Mouse (Mus musculus) myocyte (in vitro differentiated cells): ENCODE measurements around the gene Ring1. TPM values are rescaled to one million over a fixed set of nuclear protein-coding genes. Genes with fewer than 3 reads are reported as not detected.

ENCODE experiments used
- H3K27me3 ChIP-seq: one replicate; pipeline ENCODE4 v1.6.1; 2011; ENCODE audit not compliant: control insufficient read depth, insufficient read depth, insufficient read length
- H3K36me3 ChIP-seq: one replicate; pipeline ENCODE4 v1.6.1; 2011; ENCODE audit not compliant: control insufficient read depth, insufficient read depth
- H3K4me2 ChIP-seq: one replicate; pipeline ENCODE4 v1.6.1; 2011; ENCODE audit warnings: low read depth, control low read depth
- H3K4me3 ChIP-seq: one replicate; pipeline ENCODE4 v1.5.1; 2011; ENCODE audit warnings: mild to moderate bottlenecking, control low read depth, moderate library complexity
- H3K79me2 ChIP-seq: one replicate; pipeline ENCODE4 v1.6.1; 2011; ENCODE audit not compliant: control insufficient read depth, insufficient read depth
- H3ac ChIP-seq: one replicate; pipeline ENCODE4 v1.6.1; 2011; ENCODE audit not compliant: control insufficient read depth, insufficient read length
- CEBPB ChIP-seq: IDR thresholded peaks from 2 replicates; pipeline ENCODE4 v1.6.1; 2011; ENCODE audit warnings: mild to moderate bottlenecking, moderate library complexity; ENCODE audit not compliant: poor library complexity, insufficient read depth, severe bottlenecking
- E2F4 ChIP-seq: IDR thresholded peaks from one replicate; pipeline ENCODE4 v1.6.1; 2011; ENCODE audit warnings: mild to moderate bottlenecking, control low read depth, moderate library complexity; ENCODE audit not compliant: insufficient read depth
- MAX ChIP-seq: IDR thresholded peaks from one replicate; pipeline ENCODE4 v1.6.1; 2011; ENCODE audit warnings: low read depth, mild to moderate bottlenecking, control low read depth
- MYOD1 ChIP-seq, 3 experiments: IDR thresholded peaks; one replicate each; pipeline ENCODE4 v1.6.1; 2011; ENCODE audit warnings: control low read depth in 2 of 3, low read depth in 2 of 3, mild to moderate bottlenecking in 2 of 3, moderate library complexity in 1 of 3; ENCODE audit not compliant: insufficient read length in 2 of 3, control insufficient read depth in 1 of 3
- MYOG ChIP-seq, 3 experiments: IDR thresholded peaks; one replicate each; pipeline ENCODE4 v1.6.1; 2011; ENCODE audit warnings: control low read depth in 2 of 3, low read depth in 2 of 3, mild to moderate bottlenecking in 2 of 3; ENCODE audit not compliant: insufficient read length in 2 of 3, control insufficient read depth in 1 of 3, insufficient read depth in 1 of 3
- POLR2A ChIP-seq: IDR thresholded peaks from one replicate; pipeline ENCODE4 v1.6.1; 2011; ENCODE audit warnings: low read depth, mild to moderate bottlenecking, control low read depth, moderate library complexity; ENCODE audit not compliant: insufficient read length
- POLR2AphosphoS2 ChIP-seq: IDR thresholded peaks from one replicate; pipeline ENCODE4 v1.6.1; 2011; ENCODE audit warnings: low read depth, control low read depth; ENCODE audit not compliant: insufficient read length
- REST ChIP-seq: IDR thresholded peaks from one replicate; pipeline ENCODE4 v1.6.1; 2011; ENCODE audit warnings: mild to moderate bottlenecking, control low read depth, moderate library complexity; ENCODE audit not compliant: insufficient read depth, insufficient read length
- SRF ChIP-seq: IDR thresholded peaks from one replicate; pipeline ENCODE4 v1.6.1; 2011; ENCODE audit warnings: low read depth; ENCODE audit not compliant: control insufficient read depth, insufficient read length
- TCF12 ChIP-seq: IDR thresholded peaks from one replicate; pipeline ENCODE4 v1.6.1; 2011; ENCODE audit warnings: mild to moderate bottlenecking, control low read depth; ENCODE audit not compliant: poor library complexity, insufficient read depth, severe bottlenecking
- TCF3 ChIP-seq: IDR thresholded peaks from one replicate; pipeline ENCODE4 v1.6.1; 2011; ENCODE audit warnings: low read depth, control low read depth; ENCODE audit not compliant: insufficient read length
- USF1 ChIP-seq: IDR thresholded peaks from one replicate; pipeline ENCODE4 v1.6.1; 2011; ENCODE audit warnings: low read depth, mild to moderate bottlenecking, control low read depth, moderate library complexity
- polyA plus RNA-seq: library from polyadenylated mRNA; unstranded; fragments of >200 nt; fragmentation: generic; extraction: Trizol; gene quantifications from one replicate; pipeline ENCODE4 v1.2.1, GENCODE M21; 2012; ENCODE audit warnings: missing spikeins

Ring1 gene
- polyA plus RNA-seq, 1 experiment: 42.9 TPM

- H3K79me2 ChIP-seq: no peaks in the 10 kb centered on the region
- H3ac ChIP-seq: no peak overlapping the region
- H3K36me3 ChIP-seq: no peaks in the 10 kb centered on the region
- H3K4me2 ChIP-seq: no peak overlapping the region
- TF ChIP-seq MYOD1 (IDR thresholded peaks at IDR 0.05; ENCODE audit: control insufficient read depth in 1 of 3, insufficient read length in 2 of 3, low read depth in 2 of 3) (no peak), REST (no peak), USF1 (no peak), POLR2A (no peak), SRF (no peak), TCF3 (no peak), CEBPB (no peak), POLR2AphosphoS2 (no peak), MYOG (IDR thresholded peaks at IDR 0.05; ENCODE audit: control insufficient read depth in 1 of 3, insufficient read depth in 1 of 3, insufficient read length in 2 of 3, low read depth in 2 of 3) (no peak)
- no peaks in the 10 kb centered on the region for H3K27me3 ChIP-seq
- no peak overlapping the region for H3K4me3 ChIP-seq
Observed at GRCm38 (mm10) chr17:34022987-34023386, 1.5 kb downstream of the Ring1 start.

- TF ChIP-seq CEBPB (no peak), MYOD1 (IDR thresholded peaks at IDR 0.05; ENCODE audit: control insufficient read depth in 1 of 3, insufficient read length in 2 of 3, low read depth in 2 of 3) (no peak), MYOG (IDR thresholded peaks at IDR 0.05; ENCODE audit: control insufficient read depth in 1 of 3, insufficient read depth in 1 of 3, insufficient read length in 2 of 3, low read depth in 2 of 3) (no peak), POLR2AphosphoS2 (no peak), TCF12 (no peak), POLR2A (no peak), USF1 (no peak), TCF3 (no peak)
- H3K36me3 ChIP-seq: no peaks in the 10 kb centered on the region
- no peaks in the 10 kb centered on the region for H3K79me2 ChIP-seq
Observed at GRCm38 (mm10) chr17:34022414-34022783, 2.1 kb downstream of the Ring1 start.

GRCm38 (mm10) chr17:34021539-34022413 lies 2.7 kb downstream of the Ring1 start:
- Histone ChIP-seq H3K4me2 (no peak overlapping the region), H3K79me2 (no peaks in the 10 kb centered on the region), H3ac (no peak overlapping the region), H3K27me3 (no peaks in the 10 kb centered on the region), H3K36me3 (no peaks in the 10 kb centered on the region), H3K4me3 (no peak overlapping the region)
- no peak for TF ChIP-seq TCF3
- no peak for TF ChIP-seq CEBPB
- TF ChIP-seq USF1: no peak
- no peak for TF ChIP-seq POLR2A
- no peak for TF ChIP-seq MYOD1 (IDR thresholded peaks at IDR 0.05; ENCODE audit: control insufficient read depth in 1 of 3, insufficient read length in 2 of 3, low read depth in 2 of 3)
- no peak for TF ChIP-seq SRF
- no peak for TF ChIP-seq POLR2AphosphoS2

More at GRCm38 (mm10) chr17:34022414-34022783, 2.1 kb downstream of the Ring1 start:
- H3K27me3 ChIP-seq: no peaks in the 10 kb centered on the region
- no peak overlapping the region for H3ac ChIP-seq
- no peak overlapping the region for H3K4me2 ChIP-seq
- H3K4me3 ChIP-seq: no peak overlapping the region

DNA sequence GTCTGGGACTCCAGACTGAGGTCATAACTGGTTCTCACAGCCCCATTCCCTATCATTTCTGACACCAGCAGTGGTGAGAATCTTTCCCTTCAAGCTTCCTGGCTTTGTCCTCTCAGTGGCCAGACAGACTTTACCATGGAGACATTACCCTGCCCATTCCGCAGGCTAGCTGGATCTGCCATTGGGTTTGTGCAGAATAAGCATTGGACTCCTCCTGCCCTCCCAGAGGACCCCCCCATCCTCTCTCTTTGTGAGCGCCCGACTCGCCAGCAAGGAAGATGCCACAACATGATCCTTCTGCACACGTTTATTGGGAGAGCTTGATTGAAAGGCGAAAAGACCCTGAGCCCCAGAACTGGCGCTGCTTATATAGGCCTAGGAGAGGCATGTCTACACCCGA lies 11.0 kb downstream of the Ring1 start:
- Histone ChIP-seq H3K4me3 (no peak overlapping the region), H3K4me2 (no peak overlapping the region), H3K79me2 (no peaks in the 10 kb centered on the region), H3ac (no peak overlapping the region), H3K27me3 (no peaks in the 10 kb centered on the region), H3K36me3 (no peaks in the 10 kb centered on the region)
- no peak for TF ChIP-seq SRF
- TF ChIP-seq CEBPB: no peak
- no peak for TF ChIP-seq MYOG (IDR thresholded peaks at IDR 0.05; ENCODE audit: control insufficient read depth in 1 of 3, insufficient read depth in 1 of 3, insufficient read length in 2 of 3, low read depth in 2 of 3)
- no peak for TF ChIP-seq MYOD1 (IDR thresholded peaks at IDR 0.05; ENCODE audit: control insufficient read depth in 1 of 3, insufficient read length in 2 of 3, low read depth in 2 of 3)
- no peak for TF ChIP-seq POLR2A
- no peak for TF ChIP-seq E2F4
- no peak for TF ChIP-seq MAX
- TF ChIP-seq POLR2AphosphoS2: no peak

GRCm38 (mm10) chr17:34010156-34010555 lies 14.3 kb downstream of the Ring1 start:
- peaks cover 6% of the 10 kb centered on the region for H3K27me3 ChIP-seq
- H3K4me3 ChIP-seq: no peak overlapping the region
- no peak for TF ChIP-seq MAX
- no peak for TF ChIP-seq USF1
- no peak for TF ChIP-seq MYOG (IDR thresholded peaks at IDR 0.05; ENCODE audit: control insufficient read depth in 1 of 3, insufficient read depth in 1 of 3, insufficient read length in 2 of 3, low read depth in 2 of 3)
- no peak for TF ChIP-seq REST
- TF ChIP-seq E2F4: no peak
- TF ChIP-seq SRF: no peak
- no peak for TF ChIP-seq POLR2A
- H3ac ChIP-seq: no peak overlapping the region
- H3K36me3 ChIP-seq: no peaks in the 10 kb centered on the region
- no peaks in the 10 kb centered on the region for H3K79me2 ChIP-seq
- H3K4me2 ChIP-seq: no peak overlapping the region
